Mouse (Mus musculus) liver, embryonic 14.5 days (tissue): ENCODE data around the gene Smyd1.

ENCODE experiments used
- CTCF ChIP-seq: IDR thresholded peaks from 2 replicates; pipeline ENCODE4 v1.5.1; 2016; ENCODE audit warnings: antibody characterized with exemption, low read depth, control low read depth
- EP300 ChIP-seq: IDR thresholded peaks from 2 replicates; pipeline ENCODE4 v1.6.1; 2016; ENCODE audit warnings: antibody characterized with exemption, low read depth

DNA sequence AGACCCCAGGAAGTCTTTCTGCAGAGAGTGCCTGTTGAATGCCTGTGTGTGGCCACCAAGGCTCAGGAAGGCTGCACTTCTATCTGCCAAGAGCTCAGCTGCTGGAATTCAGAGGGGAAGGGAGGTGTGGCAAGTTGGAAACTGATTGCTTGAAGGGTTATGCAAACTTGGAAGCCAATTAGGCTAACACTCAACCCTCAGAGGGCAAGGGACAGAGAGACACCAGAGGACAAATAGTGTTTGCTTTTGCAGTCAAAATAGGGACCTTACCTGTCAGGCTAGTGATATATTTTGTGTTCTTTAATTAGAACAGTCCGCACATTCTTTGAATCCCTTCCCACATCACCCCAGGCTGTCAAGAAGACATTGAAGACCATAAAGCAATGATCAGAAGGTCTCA lies 132.5 kb downstream of the Smyd1 start:
- TF ChIP-seq CTCF (no peak), EP300 (no peak)
